Mouse (Mus musculus) thymus, adult 2 months (tissue): ENCODE results near the gene C1rl. TPM values are rescaled to one million over a fixed set of nuclear protein-coding genes. Genes with fewer than 3 reads are reported as not detected.
"Not testable (repeated sequence)": the region's sequence is repeated elsewhere in the genome, so short reads cannot be mapped to it uniquely, and the experiment has no call there.

Experiments
- DNase-seq: peaks from one replicate; pipeline ENCODE4 v3.0.0; 2021
- H3K27ac ChIP-seq: fragments of 200-500 bp; 2 replicates; pipeline ENCODE4 v1.5.1; 2012; ENCODE audit warnings: low read length, control low read depth; ENCODE audit not compliant: control insufficient read depth, insufficient read depth
- H3K27me3 ChIP-seq: fragments of 200-500 bp; 2 replicates; pipeline ENCODE4 v1.6.1; 2012; ENCODE audit warnings: mild to moderate bottlenecking, low read length, moderate library complexity, mixed read lengths; ENCODE audit not compliant: control insufficient read depth, insufficient read depth
- H3K36me3 ChIP-seq: fragments of 200-500 bp; 2 replicates; pipeline ENCODE4 v1.6.1; 2012; ENCODE audit warnings: mild to moderate bottlenecking, low read length, moderate library complexity; ENCODE audit not compliant: control insufficient read depth, insufficient read depth
- H3K4me1 ChIP-seq: fragments of 200-500 bp; replicated peaks from 2 replicates; pipeline ENCODE4 v1.6.1; 2012; ENCODE audit warnings: low read length; ENCODE audit not compliant: control insufficient read depth, insufficient read depth
- H3K4me3 ChIP-seq: fragments of 200-500 bp; 2 replicates; pipeline ENCODE4 v1.5.1; 2012; ENCODE audit warnings: mild to moderate bottlenecking, low read length, control low read depth, moderate library complexity; ENCODE audit not compliant: control insufficient read depth, insufficient read depth
- CTCF ChIP-seq: fragments of 200-500 bp; IDR thresholded peaks from 2 replicates; pipeline ENCODE4 v1.5.1; 2012; ENCODE audit warnings: mild to moderate bottlenecking, control low read depth, low read length, moderate library complexity, borderline replicate concordance; ENCODE audit not compliant: control insufficient read depth, poor library complexity, insufficient read depth; ENCODE audit errors: extremely low read depth
- POLR2A ChIP-seq: fragments of 200-500 bp; IDR thresholded peaks from 2 replicates; pipeline ENCODE4 v1.6.1; 2012; ENCODE audit warnings: mild to moderate bottlenecking, low read length, control low read depth, moderate library complexity; ENCODE audit not compliant: control insufficient read depth, poor library complexity, insufficient read depth; ENCODE audit errors: extremely low read depth
- WGBS: fragments of 180-500 bp; shearing (Covaris S2); methylation state at CpG from one replicate; pipeline ENCODE4 v1.1.7; 2018; 5-methylcytosine and 5-hydroxymethylcytosine counted together
- polyA plus RNA-seq: library from polyadenylated mRNA; depleted of rRNA; stranded (reverse); fragments of >200 nt; gene quantifications from 2 replicates; pipeline ENCODE4 v1.2.3, GENCODE M21; 2012

C1rl gene
- polyA plus RNA-seq, 1 experiment, result 1.2 TPM

- Histone ChIP-seq H3K27ac (no peak overlapping the region), H3K36me3 (no peaks in the 10 kb centered on the region)
Measured at GRCm38 (mm10) chr6:124478874-124479572, 13.9 kb upstream of the C1rl start.

GRCm38 (mm10) chr6:124479573-124479930 lies 13.4 kb upstream of the C1rl start:
- no peak overlapping the region for H3K4me3 ChIP-seq
- 91% methylated on average over 3 of the region's 3 CpGs for WGBS
- DNase-seq, result no peak
- no peak for TF ChIP-seq CTCF
- TF ChIP-seq POLR2A, result no peak
- peaks cover 3% of the 10 kb centered on the region; the same call in 1 of the 2 replicates for H3K4me1 ChIP-seq
- H3K27ac ChIP-seq, result no peak overlapping the region
- no peaks in the 10 kb centered on the region for H3K36me3 ChIP-seq
- H3K27me3 ChIP-seq, result no peaks in the 10 kb centered on the region

More at GRCm38 (mm10) chr6:124478874-124479572, 13.9 kb upstream of the C1rl start:
- no peak for DNase-seq
- peaks cover 3% of the 10 kb centered on the region; the same call in 1 of the 2 replicates for H3K4me1 ChIP-seq
- TF ChIP-seq POLR2A (no peak), CTCF (no peak)
- H3K27me3 ChIP-seq, result no peaks in the 10 kb centered on the region
- no peak overlapping the region for H3K4me3 ChIP-seq
- WGBS, result 84% methylated on average over 3 of the region's 3 CpGs

GRCm38 (mm10) chr6:124480295-124480694 lies 12.6 kb upstream of the C1rl start:
- peak; percentile 21 for DNase-seq

GRCm38 (mm10) chr6:124481571-124481970 lies 11.3 kb upstream of the C1rl start:
- Histone ChIP-seq H3K36me3 (no peaks in the 10 kb centered on the region), H3K27me3 (no peaks in the 10 kb centered on the region), H3K4me1 (peaks cover 3% of the 10 kb centered on the region; the same call in 1 of the 2 replicates), H3K27ac (no peak overlapping the region), H3K4me3 (no peak overlapping the region)
- DNase-seq, result peak; percentile 46
- 47% methylated on average over 6 of the region's 6 CpGs for WGBS
- TF ChIP-seq CTCF (no peak), POLR2A (no peak)

More at GRCm38 (mm10) chr6:124480295-124480694, 12.6 kb upstream of the C1rl start:
- TF ChIP-seq CTCF (no peak), POLR2A (no peak)
- Histone ChIP-seq H3K4me1 (peaks cover 3% of the 10 kb centered on the region; the same call in 1 of the 2 replicates), H3K27me3 (no peaks in the 10 kb centered on the region), H3K36me3 (no peaks in the 10 kb centered on the region), H3K27ac (no peak overlapping the region), H3K4me3 (no peak overlapping the region)
- WGBS, result 37% methylated on average over 4 of the region's 4 CpGs

GRCm38 (mm10) chr6:124483831-124484230 lies 9.1 kb upstream of the C1rl start:
- 85% methylated on average over 3 of the region's 3 CpGs for WGBS
- not testable (repeated sequence) for H3K27me3 ChIP-seq, H3K4me1 ChIP-seq, H3K4me3 ChIP-seq, H3K27ac ChIP-seq, H3K36me3 ChIP-seq, DNase-seq

GRCm38 (mm10) chr6:124484851-124485250 lies 8.1 kb upstream of the C1rl start:
- H3K4me1 ChIP-seq, result no peaks in the 10 kb centered on the region
- no peak for TF ChIP-seq POLR2A
- no peak for TF ChIP-seq CTCF

More at GRCm38 (mm10) chr6:124484851-124485250, 8.1 kb upstream of the C1rl start:
- Histone ChIP-seq H3K36me3 (no peaks in the 10 kb centered on the region), H3K27me3 (no peaks in the 10 kb centered on the region), H3K27ac (no peak overlapping the region), H3K4me3 (no peak overlapping the region)
- 80% methylated on average over 7 of the region's 7 CpGs for WGBS
- DNase-seq, result no peak
